Mouse (Mus musculus) adrenal gland, adult 18-20 months (tissue): ENCODE measurements around the gene Llgl2. TPM values are rescaled to one million over a fixed set of nuclear protein-coding genes. Genes with fewer than 3 reads are reported as not detected.

ENCODE experiments used
- DNase-seq, 2 experiments: peaks; one replicate each; pipeline ENCODE4 v3.0.0; 2021 to 2022; ENCODE audit warnings: low spot score in 2 of 2
- total RNA-seq, 2 experiments: library from RNA; stranded (reverse); gene quantifications; 1 replicate in 1 of 2; 2 replicates in 1 of 2; pipeline ENCODE4 v1.2.3; 2021

Gene Llgl2
- total RNA-seq, 2 experiments from 2014 or later = 5.8 to 8.0 TPM

DNA sequence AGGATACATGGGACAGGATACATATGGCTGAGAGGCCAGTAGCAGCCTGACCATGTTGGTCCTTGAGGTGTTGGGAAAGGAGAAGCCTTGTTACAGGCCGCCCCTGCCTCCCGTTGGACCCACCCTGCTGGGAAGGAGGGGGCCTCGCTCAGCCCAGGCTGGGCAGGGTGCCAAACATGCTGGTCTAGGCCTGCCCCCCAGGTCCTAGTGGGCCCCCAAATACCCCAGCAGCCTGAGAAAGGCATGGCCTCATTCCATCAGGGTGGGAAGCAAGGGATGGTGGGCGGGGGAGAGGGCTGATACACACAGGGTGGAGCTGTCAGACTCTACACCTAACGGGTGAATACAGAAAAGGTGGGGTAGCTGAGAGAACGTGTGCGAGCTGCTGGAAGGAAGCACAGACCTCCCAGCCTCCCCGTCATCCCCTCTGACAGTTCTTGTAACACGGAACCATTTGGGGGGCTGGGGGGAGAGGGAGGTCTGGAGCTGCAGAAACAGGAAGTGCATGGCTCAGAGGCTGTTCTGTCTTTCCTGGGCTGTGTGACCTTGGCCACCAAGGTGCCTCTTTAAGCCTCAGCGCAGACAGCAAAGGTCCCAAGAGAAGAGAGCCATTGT lies 15.0 kb upstream of the Llgl2 start:
- peak in 1 of 2 experiments; percentile 63 for DNase-seq

DNA sequence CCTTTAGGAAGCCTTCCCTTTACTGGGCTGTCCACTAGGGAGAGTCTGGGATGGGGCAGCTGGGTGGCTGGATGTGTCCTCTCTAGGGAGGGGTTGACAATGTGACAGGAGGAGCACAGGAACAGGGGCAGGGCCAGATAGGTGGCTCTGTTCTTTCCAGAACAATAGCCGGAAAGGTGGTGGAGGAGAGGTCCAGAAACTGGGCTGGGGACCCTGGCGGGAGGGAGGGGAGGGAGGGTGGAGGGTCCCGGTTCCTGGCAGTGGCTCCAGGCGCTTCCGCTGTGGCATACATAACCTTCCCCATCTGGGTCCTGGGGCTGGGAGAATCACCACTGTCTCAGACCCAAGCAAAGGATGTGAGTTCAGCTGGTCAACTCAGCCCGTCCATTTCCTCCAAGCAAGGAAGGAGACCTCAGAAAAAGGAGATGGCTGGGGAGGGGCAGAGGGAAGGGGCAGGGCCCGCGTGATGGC lies 14.5 kb upstream of the Llgl2 start:
- DNase-seq = no peak

DNA sequence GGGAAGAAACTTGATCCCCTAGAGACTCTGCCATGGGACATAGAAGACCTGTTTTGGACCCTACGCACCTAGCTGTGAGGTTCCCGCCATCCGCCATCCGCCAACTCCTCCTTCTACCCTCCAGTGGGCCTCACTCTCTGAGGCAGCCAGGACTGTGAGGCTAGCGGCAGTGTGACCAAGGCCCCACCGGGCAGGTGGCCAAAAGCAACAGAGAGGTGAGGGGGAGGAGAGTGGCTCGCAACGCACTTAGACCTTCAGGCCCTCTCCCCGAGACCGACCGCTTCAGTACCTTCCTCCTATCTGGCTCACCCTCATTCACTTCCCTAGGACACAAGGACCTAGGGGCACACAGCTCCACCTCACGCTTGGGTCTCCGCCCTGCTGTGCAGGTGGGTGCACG lies 13.5 kb upstream of the Llgl2 start:
- peak; percentile 69 to 74 for DNase-seq

DNA sequence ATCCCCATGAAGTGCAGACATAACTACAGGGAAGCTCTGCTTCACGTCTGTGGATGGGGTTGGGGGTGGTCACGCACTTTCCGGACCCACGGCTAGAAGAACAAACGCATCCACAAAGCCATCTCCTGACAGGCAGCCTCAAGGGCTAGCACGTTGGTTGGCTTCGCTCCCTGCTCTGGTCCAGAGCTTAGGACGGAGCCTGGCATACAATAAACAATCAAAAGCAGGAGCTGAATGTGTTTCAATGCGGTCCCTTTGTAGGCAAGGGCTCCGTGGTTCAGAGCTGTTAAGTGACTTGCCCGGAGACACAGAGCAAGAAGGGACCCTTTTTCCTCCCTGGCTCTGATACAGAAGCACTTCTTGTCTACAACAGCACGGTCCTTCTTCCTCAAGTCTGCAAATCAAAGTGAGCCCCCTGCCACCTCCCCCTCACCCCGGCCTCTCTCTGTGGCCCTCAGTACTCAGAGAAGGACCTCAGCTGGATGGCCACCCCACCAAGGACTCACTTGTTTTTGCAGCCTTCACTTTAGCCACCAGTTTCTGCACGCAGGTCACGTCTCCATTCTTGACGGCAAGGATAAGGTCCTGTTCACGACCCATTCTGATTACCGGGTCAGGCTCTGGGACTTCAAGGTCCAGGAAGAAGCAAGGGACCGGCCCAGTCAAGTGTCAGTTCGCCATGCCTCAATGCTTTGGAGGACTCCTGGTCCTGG lies 12.3 kb upstream of the Llgl2 start:
- no peak for DNase-seq

DNA sequence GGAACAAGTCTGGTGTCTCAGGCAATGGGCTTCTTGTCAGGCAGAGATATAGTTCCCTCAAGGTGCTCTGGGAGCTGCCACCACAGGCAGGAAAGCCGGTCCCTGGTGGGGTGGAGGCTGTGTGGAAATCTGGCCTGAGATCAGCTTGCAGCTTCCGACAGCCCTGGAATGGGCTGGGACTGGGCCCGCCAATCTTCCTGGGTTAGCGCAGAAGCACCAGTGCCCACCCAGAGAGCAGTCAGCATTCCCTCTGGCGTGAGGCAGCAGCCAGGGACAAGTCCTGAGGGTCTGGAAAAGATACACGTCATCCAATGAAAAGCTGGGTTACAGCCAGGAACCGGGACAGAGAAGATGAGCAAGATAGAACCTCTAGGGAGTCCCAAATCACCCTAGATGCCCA lies 11.8 kb upstream of the Llgl2 start:
- DNase-seq = peak in 1 of 2 experiments; percentile 50

DNA sequence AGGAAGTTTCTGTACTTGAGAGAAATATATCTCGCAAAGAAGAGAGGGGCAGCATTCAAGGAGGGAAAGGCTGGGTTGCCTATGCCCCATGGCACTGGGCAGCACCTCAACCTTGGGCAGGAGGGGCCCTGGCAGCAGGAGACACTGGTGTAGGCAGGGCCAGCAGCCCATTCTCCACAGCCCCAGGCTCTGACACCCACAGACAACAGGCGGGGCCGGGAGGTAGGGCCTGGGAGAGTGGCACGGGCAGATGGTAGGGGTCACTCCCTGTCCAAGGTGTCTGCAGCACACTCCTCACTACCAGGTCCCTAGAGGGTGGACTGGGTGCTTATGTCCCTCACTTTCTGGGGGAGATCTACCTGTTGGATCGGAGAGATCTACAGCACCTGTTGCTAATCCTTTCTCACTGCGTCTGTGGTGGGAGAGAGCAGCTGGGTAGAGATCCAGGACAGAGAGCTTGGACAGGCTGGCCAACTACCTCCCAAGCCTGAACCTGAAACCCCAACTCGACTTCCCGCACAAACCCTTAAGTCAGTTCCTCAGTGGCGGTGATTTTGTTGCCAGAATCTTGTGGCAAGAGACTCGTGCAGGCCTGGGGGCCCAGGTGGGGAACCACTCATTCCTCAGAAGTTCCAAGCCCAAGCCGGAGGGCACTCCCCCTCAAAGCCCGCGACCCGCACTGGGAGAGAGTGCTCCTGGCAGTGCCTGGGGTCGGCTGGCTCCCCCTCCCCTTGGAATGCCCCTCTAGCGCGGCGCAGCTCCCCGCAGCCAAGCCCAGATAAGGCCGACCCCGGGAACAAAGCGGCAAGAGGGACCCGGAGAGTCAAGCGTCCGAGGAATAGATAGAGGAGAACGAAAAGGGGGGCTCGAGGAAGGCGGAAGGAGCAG lies 11.1 kb upstream of the Llgl2 start:
- peak in 1 of 2 experiments; percentile 52 for DNase-seq

DNA sequence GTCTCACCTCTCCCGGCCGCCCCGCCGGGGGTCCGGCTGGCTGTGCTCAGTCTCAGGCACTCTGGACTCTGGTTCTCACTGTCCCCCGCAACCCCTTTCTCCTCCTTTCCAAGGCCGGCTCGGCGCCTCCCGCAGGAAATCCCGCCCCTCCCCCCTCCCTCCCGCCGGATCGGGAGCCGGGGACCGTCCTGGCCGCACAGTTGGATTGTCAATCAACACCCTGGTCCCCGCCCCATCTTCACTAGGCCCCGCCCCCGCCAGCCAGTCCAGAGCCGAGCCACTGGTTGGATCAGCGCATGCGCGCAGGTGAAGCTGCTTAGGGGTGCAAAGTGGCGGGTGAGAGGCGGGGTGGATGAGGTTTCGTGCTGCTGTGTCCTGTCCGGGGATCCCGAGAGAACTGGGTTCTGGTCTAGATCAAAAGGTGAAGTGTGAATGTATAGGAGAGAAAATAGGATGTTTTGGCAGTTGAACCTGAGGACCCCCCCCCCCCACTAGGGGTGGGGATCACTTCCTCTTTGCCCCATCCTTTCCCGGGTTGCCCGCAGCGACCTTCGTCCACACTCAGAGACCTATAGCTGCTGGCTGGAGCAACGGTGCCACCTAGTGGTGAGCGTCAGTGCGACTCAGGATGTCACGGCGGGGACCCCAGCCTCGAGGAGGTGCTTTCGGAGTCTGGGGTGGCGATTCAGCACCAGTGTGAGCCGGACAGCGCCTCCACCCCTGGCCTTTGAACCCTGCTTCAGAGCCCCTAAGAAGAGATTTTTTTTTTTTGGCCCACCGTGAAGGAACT lies 10.1 kb upstream of the Llgl2 start, which contains the start of gene Caskin2:
TSS of gene Caskin2 (minus strand) at position 133 of the 790 bp plus-strand sequence.
- peak; percentile 95 for DNase-seq

DNA sequence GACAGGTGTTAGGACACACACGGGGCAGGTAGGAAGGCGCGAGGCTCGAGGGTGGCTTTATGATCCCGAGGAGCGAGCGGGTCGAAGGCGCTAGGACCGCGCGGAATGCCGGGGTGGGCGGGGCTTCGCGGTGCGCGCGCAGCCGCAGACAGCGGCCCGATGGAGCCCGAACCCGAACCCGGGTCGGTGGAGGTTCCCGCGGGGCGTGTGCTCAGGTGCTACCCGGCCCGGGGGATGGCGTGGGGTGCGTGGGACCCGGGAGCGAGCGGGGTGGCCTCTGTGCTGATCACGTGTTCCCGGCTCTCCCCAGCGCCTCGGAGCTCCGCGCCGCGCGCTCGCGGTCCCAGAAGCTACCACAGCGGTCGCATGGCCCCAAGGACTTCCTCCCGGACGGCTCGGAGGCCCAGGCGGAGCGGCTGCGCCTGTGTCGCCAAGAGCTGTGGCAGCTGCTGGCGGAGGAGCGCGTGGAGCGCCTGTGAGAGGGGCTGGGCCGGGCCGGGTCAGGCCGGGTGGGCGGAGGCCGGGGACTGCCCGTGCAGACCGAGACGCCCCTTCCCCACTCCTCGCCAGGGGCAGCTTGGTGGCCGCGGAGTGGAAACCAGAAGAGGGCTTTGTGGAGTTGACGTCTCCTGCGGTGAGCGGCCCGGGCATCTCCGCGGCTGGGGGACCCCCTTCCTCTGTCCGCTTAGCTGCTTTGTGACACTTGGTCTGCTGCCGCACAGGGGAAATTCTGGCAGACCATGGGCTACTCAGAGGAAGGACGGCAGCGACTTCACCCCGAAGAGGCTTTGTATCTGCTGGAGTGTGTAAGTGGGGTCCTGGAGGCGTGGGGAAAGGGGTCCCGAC lies 9.0 kb upstream of the Llgl2 start, which contains the start of gene Tsen54:
TSS of gene Tsen54 (plus strand) at position 120 of the 846 bp plus-strand sequence.
- DNase-seq = peak; percentile 91 to 95

DNA sequence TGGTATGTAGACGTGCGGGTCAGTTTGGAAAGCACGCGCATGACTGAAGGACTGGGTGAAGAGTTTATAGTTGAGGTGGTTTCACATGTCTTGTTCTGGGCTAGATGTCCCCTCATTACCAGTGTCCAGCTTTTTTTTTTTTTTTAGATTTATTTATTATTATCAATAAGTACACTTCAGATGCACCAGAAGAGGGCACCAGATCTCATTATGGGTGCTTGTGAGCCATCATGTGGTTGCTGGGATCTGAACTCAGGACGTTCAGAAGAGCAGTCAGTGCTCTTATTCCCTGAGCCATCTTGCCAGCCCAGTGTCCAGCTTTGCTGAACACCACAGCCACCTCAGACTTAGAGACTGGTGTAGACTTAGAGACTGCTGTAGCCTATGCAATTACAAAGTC lies 6.5 kb upstream of the Llgl2 start:
- DNase-seq = no peak

DNA sequence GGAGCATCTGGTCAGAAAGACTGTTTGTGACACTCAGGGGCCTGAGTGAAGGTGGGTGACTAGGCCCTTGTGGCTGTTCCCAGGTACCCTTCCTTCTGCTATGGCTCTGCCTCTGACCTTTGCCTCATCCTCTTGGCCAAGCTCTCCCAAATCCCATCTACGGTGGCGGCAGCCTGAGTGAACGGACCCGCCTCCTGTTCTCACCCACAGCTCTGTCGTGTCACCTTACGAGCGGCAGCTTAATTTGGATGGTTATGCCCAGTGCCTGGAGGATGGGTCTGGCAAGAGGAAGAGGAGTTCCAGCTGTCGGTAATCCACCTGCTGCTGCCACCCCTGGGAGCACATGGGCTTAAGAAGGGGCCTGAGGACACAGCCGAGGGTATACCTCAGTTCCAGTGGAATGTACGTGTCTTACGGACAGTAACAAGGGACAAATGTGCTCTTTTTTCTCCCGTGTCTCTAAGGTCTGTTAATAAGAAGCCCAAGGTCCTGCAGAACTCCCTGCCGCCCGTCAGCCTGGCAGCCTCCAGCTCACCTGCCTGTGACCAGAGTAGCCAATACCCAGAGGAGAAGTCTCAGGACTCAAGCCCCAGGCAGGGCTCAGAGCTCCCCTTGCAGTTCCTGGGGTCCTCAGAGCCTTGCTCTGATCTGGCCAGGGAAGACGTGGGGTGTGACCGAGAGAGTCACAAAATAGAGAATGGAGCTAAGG lies 3.8 kb upstream of the Llgl2 start:
- no peak for DNase-seq

DNA sequence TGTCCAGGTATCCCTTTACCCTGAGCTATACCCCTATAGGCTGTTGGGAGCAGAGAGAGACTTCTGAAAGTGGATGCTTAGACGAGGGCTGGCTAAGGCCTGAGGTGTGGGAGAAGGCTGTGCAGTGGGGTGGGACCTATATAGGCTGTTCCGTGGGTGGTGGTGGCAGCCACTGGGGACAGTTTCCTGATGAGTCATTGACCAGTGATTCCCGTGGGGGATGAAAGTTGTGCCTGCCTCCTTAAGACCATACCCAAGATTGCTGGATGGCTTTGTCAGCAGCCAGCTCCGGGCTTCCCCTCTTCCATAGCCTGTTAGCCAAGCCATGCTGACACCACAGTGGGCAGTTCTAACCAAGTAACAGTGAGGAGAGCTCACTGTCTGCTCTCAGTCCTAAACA lies 2.8 kb upstream of the Llgl2 start:
- DNase-seq = no peak

DNA sequence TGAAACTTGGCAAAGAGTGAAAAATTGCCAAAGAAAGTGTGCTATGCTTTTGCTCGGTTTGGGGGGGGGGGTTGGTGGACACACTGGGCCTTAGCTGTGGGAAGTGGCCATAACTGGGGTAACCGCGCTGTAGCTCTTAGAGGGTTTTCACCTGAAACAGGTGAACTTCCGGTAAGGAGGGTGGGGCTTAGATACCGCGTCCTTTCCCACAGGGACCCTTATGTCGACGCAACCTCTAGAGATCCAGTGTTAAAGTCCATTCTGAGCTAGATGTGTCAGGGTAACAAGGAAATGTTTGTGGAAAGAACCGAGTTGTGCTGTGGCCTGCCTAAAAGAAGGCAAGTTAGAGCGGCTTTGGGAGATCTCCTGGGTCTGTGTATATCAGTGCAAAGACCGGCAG lies 964 bp downstream of the Llgl2 start:
- DNase-seq = no peak

DNA sequence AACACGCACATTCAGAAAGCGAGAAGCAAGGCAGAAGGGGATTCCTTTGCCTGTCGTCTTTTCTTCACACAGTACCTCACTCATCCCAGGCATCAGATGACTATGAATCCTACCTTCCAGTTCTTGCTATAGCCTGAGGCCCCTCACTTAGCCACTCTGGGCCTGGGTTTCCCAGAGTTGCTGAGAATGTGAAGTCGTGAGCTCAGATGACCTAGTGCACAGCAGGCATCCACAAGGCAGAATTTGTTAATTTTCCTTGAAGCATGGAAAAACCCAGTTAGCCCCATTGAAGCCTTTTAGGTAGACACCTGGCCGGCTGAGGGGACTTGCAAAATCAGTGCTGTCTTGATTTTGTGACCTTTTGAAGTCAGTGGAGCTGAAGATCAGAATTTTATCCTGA lies 2.6 kb downstream of the Llgl2 start:
- no peak for DNase-seq

DNA sequence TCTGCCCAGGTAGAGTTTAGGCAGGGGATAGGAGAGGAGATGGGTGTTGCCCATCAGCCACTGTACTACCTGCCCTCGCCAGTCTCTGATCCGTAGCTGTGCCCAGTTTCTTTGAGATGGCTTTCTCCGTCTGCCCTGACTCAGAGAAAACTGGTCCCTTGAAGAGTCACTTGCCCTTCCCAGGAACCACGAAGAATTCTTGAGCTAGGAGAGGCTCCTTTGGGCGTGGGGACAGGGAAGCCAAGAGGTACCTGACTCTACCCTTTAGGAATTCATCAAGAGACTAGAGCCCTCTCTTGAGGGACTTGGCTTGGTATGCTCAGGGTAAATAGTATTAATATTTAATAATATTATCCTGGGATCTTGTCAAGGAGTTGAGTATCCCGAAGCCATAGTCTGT lies 3.8 kb downstream of the Llgl2 start:
- no peak for DNase-seq

DNA sequence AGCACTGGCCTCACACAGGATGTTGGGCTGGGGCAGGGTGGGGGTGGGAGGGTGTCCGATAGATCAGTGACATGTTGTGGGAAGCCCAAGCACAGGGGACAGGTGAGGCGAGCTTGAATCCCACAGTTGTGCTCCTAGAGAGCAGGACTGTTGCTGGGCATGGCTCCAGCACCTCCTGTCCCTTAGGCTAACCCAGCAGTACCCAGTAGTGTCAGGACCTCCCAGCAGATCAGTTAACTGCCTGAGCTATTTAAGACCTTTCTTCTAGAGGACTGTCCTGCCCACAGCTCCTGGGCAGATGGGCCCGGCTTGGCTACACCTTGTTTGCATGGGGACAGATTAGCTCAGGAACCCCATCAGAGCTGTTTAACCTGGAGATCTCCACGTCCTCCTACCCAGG lies 5.2 kb downstream of the Llgl2 start:
- no peak for DNase-seq

DNA sequence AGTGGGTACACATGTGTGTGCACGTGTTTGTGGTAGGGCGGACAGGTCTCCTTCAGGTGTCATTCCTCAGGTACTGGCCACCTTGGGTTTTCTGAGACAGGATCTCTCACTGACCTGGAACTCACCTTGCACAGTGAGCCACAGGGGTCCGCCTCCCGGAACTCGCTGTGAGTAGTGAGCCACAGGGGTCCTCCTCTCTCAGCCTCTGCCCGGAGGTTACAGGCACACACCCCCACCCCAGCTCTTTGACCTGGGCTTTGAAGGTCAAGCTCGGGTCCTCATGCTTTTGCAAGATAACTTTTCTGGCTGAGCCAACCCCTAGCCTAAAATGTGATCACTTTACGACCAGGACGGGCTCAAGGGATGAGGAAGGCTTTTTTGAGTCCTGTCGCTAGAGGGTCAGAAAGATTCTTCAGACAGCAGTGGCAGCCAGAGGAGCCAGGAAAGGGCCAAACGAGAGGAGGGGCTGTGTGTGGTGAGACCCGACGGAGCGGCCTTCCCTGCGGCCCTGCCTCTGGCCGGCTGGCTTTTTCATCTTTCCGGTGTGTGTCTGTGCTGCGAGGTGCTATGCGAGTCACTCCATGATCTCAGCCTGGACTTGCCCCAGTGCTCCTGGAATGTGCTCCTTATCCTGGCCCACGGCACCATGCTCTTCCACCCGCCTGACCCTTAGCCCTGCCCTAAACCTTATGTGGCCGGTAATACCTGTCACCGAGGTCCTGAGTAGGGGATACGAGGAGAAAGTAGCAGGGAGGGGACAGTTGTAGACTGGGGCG lies 6.9 kb downstream of the Llgl2 start:
- DNase-seq = no peak

DNA sequence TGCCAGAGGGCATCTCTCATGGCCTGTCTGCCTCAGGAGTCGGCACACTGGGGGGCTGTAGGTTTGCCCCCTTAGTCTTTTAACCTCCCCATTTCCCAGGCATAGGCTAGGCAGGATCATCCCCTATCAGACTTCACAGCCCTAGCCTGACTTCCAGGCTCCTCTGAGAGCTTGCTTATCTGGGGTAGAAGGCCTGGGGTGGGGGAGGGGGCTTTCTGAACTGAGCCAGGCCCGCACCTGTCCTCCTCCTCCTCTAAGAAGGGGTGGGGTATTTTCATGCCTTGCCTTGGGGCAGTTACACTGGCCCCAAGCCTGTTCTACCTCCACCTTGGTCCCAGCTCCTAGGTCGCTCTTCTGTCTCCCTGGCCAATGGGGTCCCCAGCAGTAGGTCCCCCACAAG lies 7.7 kb downstream of the Llgl2 start:
- DNase-seq = no peak

DNA sequence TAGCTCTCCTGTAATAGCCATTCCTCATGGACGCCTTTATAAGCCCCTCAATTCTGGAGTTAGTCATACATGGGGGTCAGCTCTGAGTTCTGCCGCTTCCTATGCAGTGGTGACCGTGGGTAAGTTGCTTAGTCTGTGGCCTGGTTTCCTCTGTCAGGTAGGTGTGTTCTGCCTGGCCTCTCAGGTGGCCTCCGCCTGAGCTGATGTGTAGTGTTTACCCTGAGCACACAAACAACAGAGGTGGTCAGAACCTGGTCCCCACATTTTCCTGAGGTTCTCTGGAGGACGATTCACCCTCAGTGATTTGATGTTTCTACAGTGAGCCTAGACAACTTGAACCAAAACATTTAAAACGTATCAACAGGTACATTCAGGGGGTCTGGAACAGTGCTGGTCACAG lies 8.2 kb downstream of the Llgl2 start:
- no peak for DNase-seq

DNA sequence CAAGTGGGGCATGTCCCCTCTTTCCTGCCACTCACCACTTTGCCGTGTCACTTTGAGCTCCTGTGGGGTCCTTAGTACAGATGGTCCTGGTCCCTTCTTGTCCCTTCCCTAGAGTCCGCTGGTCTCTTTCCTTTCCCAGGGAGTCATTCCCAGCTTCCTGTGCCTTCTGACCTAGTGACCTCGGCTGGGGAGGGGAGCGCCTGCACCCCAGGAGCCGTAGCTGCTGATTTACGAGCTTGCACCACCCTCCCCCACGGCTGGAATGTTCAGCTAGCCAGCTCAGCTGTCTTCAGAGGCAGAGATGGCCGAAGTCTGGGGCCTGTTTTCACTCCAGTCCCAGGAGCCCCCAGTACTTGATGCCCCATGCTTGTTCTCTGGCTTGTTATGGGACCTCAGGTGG lies 8.7 kb downstream of the Llgl2 start:
- no peak for DNase-seq
